Mouse (Mus musculus) intestine, embryonic 16.5 days (tissue): ENCODE measurements around the gene Gm609. TPM values are rescaled to one million over a fixed set of nuclear protein-coding genes. Genes with fewer than 3 reads are reported as not detected.
"Not testable (repeated sequence)": the region's sequence is repeated elsewhere in the genome, so short reads cannot be mapped to it uniquely, and the experiment has no call there.

Source experiments
- ATAC-seq: fragments of 200-750 bp; cut with Nextera tagmentation; 2 replicates; pipeline ENCODE4 v1.8.0; 2017; ENCODE audit warnings: moderate TSS enrichment, moderate library complexity
- H3K27ac ChIP-seq: fragments of 300-500 bp; sonication (generic); 2 replicates; pipeline ENCODE4 v1.5.1; 2014; ENCODE audit warnings: mild to moderate bottlenecking, low read length
- H3K27me3 ChIP-seq: fragments of 300-500 bp; sonication (generic); replicated peaks from 2 replicates; pipeline ENCODE4 v1.6.1; 2014; ENCODE audit warnings: low read length, control low read depth, mixed read lengths; ENCODE audit not compliant: control insufficient read depth, insufficient read depth
- H3K36me3 ChIP-seq: fragments of 300-500 bp; sonication (generic); 2 replicates; pipeline ENCODE4 v1.6.1; 2014; ENCODE audit warnings: low read length, control low read depth; ENCODE audit not compliant: control insufficient read depth, insufficient read depth
- H3K4me1 ChIP-seq: fragments of 300-500 bp; sonication (generic); 2 replicates; pipeline ENCODE4 v1.6.1; 2014; ENCODE audit warnings: low read length, control low read depth, mixed read lengths; ENCODE audit not compliant: control insufficient read depth, insufficient read depth
- H3K4me2 ChIP-seq: fragments of 300-500 bp; sonication (generic); 2 replicates; pipeline ENCODE4 v1.6.1; 2014; ENCODE audit warnings: low read depth, low read length, control low read depth
- H3K4me3 ChIP-seq: fragments of 300-500 bp; sonication (generic); 2 replicates; pipeline ENCODE4 v1.5.1; 2014; ENCODE audit warnings: mild to moderate bottlenecking, low read length
- H3K9ac ChIP-seq: fragments of 300-500 bp; sonication (generic); 2 replicates; pipeline ENCODE4 v1.6.1; 2014; ENCODE audit warnings: low read depth, low read length
- H3K9me3 ChIP-seq: fragments of 300-500 bp; sonication (generic); 2 replicates; pipeline ENCODE4 v1.6.1; 2016; ENCODE audit warnings: low read length, control low read depth; ENCODE audit not compliant: control insufficient read depth
- WGBS: fragments of 180-500 bp; shearing (Covaris S2); extraction: QIAGEN DNeasy Blood & Tissue Kit; methylation state at CpG from one replicate; pipeline ENCODE4 v1.1.7; 2014; 5-methylcytosine and 5-hydroxymethylcytosine counted together
- polyA plus RNA-seq: library from polyadenylated mRNA; unstranded; fragments of >200 nt; fragmentation: Nextera tagmentation; extraction: Ambion mirVana; gene quantifications from 2 replicates; pipeline ENCODE4 v1.2.1, GENCODE M21; 2015

Gm609 gene
- 2.1 and 2.4 TPM in 2 replicates for polyA plus RNA-seq

- peak; percentile 95 for ATAC-seq
- H3K4me3 ChIP-seq: peak within 1 kb of the TSS; percentile 8; the same call in 1 of the 2 replicates
These were observed at the start of gene Gm609 for GRCm38 (mm10) chr16:45492927-45493326. Gene Gm609 (minus strand): TSS chr16:45492969.

GRCm38 (mm10) chr16:45542108-45542507 lies 49.3 kb upstream of the Gm609 start:
- no peak overlapping the region for H3K9ac ChIP-seq
- no peaks in the 10 kb centered on the region for H3K4me1 ChIP-seq
- no peak overlapping the region for H3K4me3 ChIP-seq
- no peak overlapping the region for H3K27ac ChIP-seq
- H3K27me3 ChIP-seq: no peaks in the 10 kb centered on the region
- no peaks in the 10 kb centered on the region for H3K9me3 ChIP-seq
- no peaks in the 10 kb centered on the region for H3K36me3 ChIP-seq
- H3K4me2 ChIP-seq: no peak overlapping the region
- ATAC-seq: no peak

More at GRCm38 (mm10) chr16:45492927-45493326, at the start of gene Gm609:
- Histone ChIP-seq H3K27ac (no peak within 1 kb of the TSS), H3K4me1 (no peaks in the 10 kb centered on the region), H3K4me2 (no peak within 1 kb of the TSS), H3K27me3 (no peaks in the 10 kb centered on the region), H3K36me3 (no peaks in the 10 kb centered on the region), H3K9ac (no peak within 1 kb of the TSS), H3K9me3 (no peaks in the 10 kb centered on the region)
- 68% methylated on average over 5 of the region's 5 CpGs for WGBS

- H3K4me3 ChIP-seq, H3K9me3 ChIP-seq, H3K36me3 ChIP-seq, H3K9ac ChIP-seq, H3K4me2 ChIP-seq, H3K27ac ChIP-seq, H3K27me3 ChIP-seq, H3K4me1 ChIP-seq: not testable (repeated sequence)
- WGBS: 48% methylated on average over 1 of the region's 1 CpGs
- ATAC-seq: peak; percentile 84
These were observed 45.6 kb upstream of the Gm609 start for GRCm38 (mm10) chr16:45538342-45538741.

GRCm38 (mm10) chr16:45535009-45535408 lies 42.2 kb upstream of the Gm609 start, which contains the start of gene Slc9c1:
Gene Slc9c1 (plus strand): TSS chr16:45535309.
- WGBS: 90% methylated on average over 5 of the region's 5 CpGs
- Histone ChIP-seq H3K9me3 (no peaks in the 10 kb centered on the region), H3K4me3 (no peak within 1 kb of the TSS), H3K36me3 (no peaks in the 10 kb centered on the region), H3K4me2 (no peak within 1 kb of the TSS), H3K27ac (no peak within 1 kb of the TSS), H3K9ac (no peak within 1 kb of the TSS), H3K27me3 (no peaks in the 10 kb centered on the region), H3K4me1 (no peaks in the 10 kb centered on the region)
- ATAC-seq: no peak

GRCm38 (mm10) chr16:45531950-45532349 lies 39.2 kb upstream of the Gm609 start, which contains the start of gene Gm17783:
Gene Gm17783 (minus strand): TSS chr16:45532050.
- Histone ChIP-seq H3K4me1 (no peaks in the 10 kb centered on the region), H3K4me3 (0 out of 2 replicates have a peak within 1 kb of the TSS, but pooled peaks have one; percentile 9), H3K9me3 (no peaks in the 10 kb centered on the region), H3K27ac (no peak within 1 kb of the TSS), H3K9ac (no peak within 1 kb of the TSS), H3K36me3 (no peaks in the 10 kb centered on the region), H3K4me2 (peak within 1 kb of the TSS; percentile 22; the same call in 1 of the 2 replicates), H3K27me3 (no peaks in the 10 kb centered on the region)
- ATAC-seq: no peak
- 63% methylated on average over 4 of the region's 4 CpGs for WGBS

- Histone ChIP-seq H3K4me3 (no peak overlapping the region), H3K27ac (no peak overlapping the region), H3K4me1 (no peaks in the 10 kb centered on the region), H3K9ac (no peak overlapping the region), H3K36me3 (no peaks in the 10 kb centered on the region), H3K9me3 (no peaks in the 10 kb centered on the region), H3K27me3 (no peaks in the 10 kb centered on the region), H3K4me2 (no peak overlapping the region)
- 71% methylated on average over 5 of the region's 5 CpGs for WGBS
- peak; percentile 89 for ATAC-seq
These were observed 32.8 kb upstream of the Gm609 start for GRCm38 (mm10) chr16:45525551-45525950.

GRCm38 (mm10) chr16:45495326-45495725 lies 2.6 kb upstream of the Gm609 start:
- no peaks in the 10 kb centered on the region for H3K27me3 ChIP-seq
- ATAC-seq: no peak
- H3K27ac ChIP-seq: no peak overlapping the region
- no peak overlapping the region for H3K4me2 ChIP-seq
- no peaks in the 10 kb centered on the region for H3K36me3 ChIP-seq
- H3K4me3 ChIP-seq: no peak overlapping the region
- no peak overlapping the region for H3K9ac ChIP-seq
- H3K4me1 ChIP-seq: no peaks in the 10 kb centered on the region
- no peaks in the 10 kb centered on the region for H3K9me3 ChIP-seq
- 65% methylated on average over 1 of the region's 1 CpGs for WGBS

- H3K9ac ChIP-seq: no peak overlapping the region
- no peak overlapping the region for H3K4me2 ChIP-seq
- ATAC-seq: peak; percentile 48; the same call in 1 of the 2 replicates
These were observed 15.8 kb downstream of the Gm609 start for GRCm38 (mm10) chr16:45476991-45477390.

GRCm38 (mm10) chr16:45471836-45472235 lies 20.9 kb downstream of the Gm609 start:
- H3K4me1 ChIP-seq, ATAC-seq, H3K27me3 ChIP-seq, H3K9ac ChIP-seq, H3K4me3 ChIP-seq, H3K9me3 ChIP-seq, H3K36me3 ChIP-seq, H3K27ac ChIP-seq, H3K4me2 ChIP-seq: not testable (repeated sequence)
- 47% methylated on average over 3 of the region's 3 CpGs for whole genome bisulfite sequencing

More at GRCm38 (mm10) chr16:45476991-45477390, 15.8 kb downstream of the Gm609 start:
- Histone ChIP-seq H3K36me3 (no peaks in the 10 kb centered on the region), H3K27ac (no peak overlapping the region), H3K4me3 (no peak overlapping the region), H3K27me3 (no peaks in the 10 kb centered on the region), H3K4me1 (no peaks in the 10 kb centered on the region), H3K9me3 (no peaks in the 10 kb centered on the region)

GRCm38 (mm10) chr16:45454762-45455161 lies 38.0 kb downstream of the Gm609 start:
- Histone ChIP-seq H3K9me3 (no peaks in the 10 kb centered on the region), H3K9ac (no peak overlapping the region), H3K4me2 (no peak overlapping the region), H3K4me1 (no peaks in the 10 kb centered on the region), H3K36me3 (no peaks in the 10 kb centered on the region), H3K27me3 (no peaks in the 10 kb centered on the region), H3K4me3 (no peak overlapping the region), H3K27ac (no peak overlapping the region)
- ATAC-seq: peak; percentile 28; the same call in 1 of the 2 replicates
